Mouse (Mus musculus): Measurements from ENCODE around the gene Cdrt4. TPM values are rescaled to one million over a fixed set of nuclear protein-coding genes. Genes with fewer than 3 reads are reported as not detected.

Cdrt4 gene
- polyA plus RNA-seq, 1 experiment: not detected

DNA sequence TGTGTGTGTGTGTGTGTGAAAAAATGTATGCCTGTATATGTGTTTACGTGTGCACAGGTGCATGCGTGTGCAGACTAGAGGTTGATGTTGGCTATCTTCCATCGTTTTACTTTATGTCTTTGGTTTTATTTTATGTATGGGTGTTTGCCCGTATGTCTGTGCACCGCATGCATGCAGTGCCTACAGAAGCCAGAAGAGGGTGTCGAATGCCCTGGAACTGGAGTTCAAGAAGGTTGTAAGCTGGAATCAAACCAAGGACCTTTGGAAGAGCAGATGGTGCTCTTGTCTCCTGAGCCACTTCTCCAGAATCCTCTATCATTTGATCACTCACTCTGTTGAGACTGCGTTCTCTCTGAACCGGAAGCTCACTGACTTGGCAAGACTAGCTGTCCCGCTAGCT, 17.9 kb upstream of the Cdrt4 start:
- Histone ChIP-seq H3K4me1 (ENCODE audit: control insufficient read depth, insufficient read depth, low read length) (no peaks in the 10 kb centered on the region), H3K4me3 (replicated peaks; ENCODE audit: control insufficient read depth, low read depth, low read length) (no peak overlapping the region), H3K27ac (ENCODE audit: control insufficient read depth, insufficient read depth, low read depth, low read length, poor library complexity) (no peak overlapping the region)
- TF ChIP-seq CTCF (IDR thresholded peaks at IDR 0.05; ENCODE audit: control insufficient read depth, insufficient read depth, low read length) (no peak), POLR2A (IDR thresholded peaks at IDR 0.05; ENCODE audit: borderline replicate concordance, control insufficient read depth, low read depth, low read length) (no peak)
- WGBS: 85% methylated on average over 9 of the region's 9 CpGs

DNA sequence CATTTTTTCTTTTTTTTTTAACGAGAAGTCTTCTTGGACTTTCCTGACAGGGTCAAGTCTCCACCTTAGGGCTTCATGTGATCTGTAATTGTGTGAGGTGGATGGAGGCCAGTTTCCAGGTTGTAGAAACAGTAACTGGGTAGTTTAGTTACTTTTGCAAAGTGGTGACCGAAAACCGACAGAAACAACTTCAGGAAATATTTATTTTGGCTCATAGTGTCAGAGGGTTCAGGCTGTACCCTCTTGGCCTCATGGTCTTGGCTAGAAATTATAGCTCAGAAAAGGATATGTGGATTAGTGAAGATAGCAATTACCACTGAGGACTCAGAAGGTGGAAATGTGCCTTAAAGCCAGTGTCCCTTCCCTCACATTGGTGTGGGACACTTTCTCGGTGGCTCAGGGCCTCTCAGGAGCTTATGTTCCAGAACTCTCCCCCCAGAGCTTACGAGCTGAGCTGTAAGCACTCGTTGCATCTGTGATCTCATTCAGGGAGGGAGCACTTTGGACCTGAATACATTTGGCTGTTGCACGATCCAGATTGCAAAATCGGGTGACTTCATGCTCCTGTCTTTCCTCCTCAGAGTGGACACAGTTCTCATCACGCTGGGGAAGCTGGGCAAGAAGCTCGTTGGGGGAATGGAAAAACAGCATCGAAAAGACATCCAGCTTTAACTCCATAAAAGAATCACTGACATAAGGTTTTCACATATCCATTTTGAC, 16.0 kb upstream of the Cdrt4 start:
- TF ChIP-seq CTCF (IDR thresholded peaks at IDR 0.05; ENCODE audit: control insufficient read depth, insufficient read depth, low read length) (no peak), POLR2A (IDR thresholded peaks at IDR 0.05; ENCODE audit: borderline replicate concordance, control insufficient read depth, low read depth, low read length) (no peak)
- Histone ChIP-seq H3K4me3 (replicated peaks; ENCODE audit: control insufficient read depth, low read depth, low read length) (no peak overlapping the region), H3K27ac (ENCODE audit: control insufficient read depth, insufficient read depth, low read depth, low read length, poor library complexity) (no peak overlapping the region), H3K4me1 (ENCODE audit: control insufficient read depth, insufficient read depth, low read length) (no peaks in the 10 kb centered on the region)
- 75% methylated on average over 11 of the region's 11 CpGs for WGBS

- Histone ChIP-seq H3K27ac (ENCODE audit: control insufficient read depth, insufficient read depth, low read depth, low read length, poor library complexity) (no peak overlapping the region), H3K4me3 (replicated peaks; ENCODE audit: control insufficient read depth, low read depth, low read length) (no peak overlapping the region), H3K4me1 (ENCODE audit: control insufficient read depth, insufficient read depth, low read length) (no peaks in the 10 kb centered on the region)
- TF ChIP-seq CTCF (IDR thresholded peaks at IDR 0.05; ENCODE audit: control insufficient read depth, insufficient read depth, low read length): no peak
- TF ChIP-seq POLR2A (IDR thresholded peaks at IDR 0.05; ENCODE audit: borderline replicate concordance, control insufficient read depth, low read depth, low read length): no peak
- 34% methylated on average over 6 of the region's 6 CpGs for WGBS
Observed at GRCm38 (mm10) chr11:62937986-62938385, 13.0 kb upstream of the Cdrt4 start.

DNA sequence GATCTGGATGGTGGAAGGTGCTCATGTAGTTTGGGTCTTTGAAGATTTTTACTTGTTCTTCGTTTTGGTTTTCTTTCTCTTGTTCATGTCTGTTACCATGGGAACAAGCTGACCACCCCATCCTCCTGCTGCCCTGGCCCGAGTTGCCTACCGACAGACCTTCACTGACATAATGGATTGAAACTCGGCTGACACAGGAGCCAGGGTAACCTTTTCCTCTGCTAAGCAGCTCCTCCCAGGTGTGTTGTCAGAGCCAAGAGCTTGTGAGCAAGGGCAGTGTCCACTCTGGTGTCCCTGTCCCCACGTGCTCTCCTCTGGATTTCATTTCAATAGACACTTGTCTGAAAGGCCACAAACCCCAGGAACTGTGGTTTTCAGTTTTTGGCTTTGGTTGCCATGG, 12.1 kb upstream of the Cdrt4 start:
- Histone ChIP-seq H3K27ac (ENCODE audit: control insufficient read depth, insufficient read depth, low read depth, low read length, poor library complexity) (no peak overlapping the region), H3K4me3 (replicated peaks; ENCODE audit: control insufficient read depth, low read depth, low read length) (no peak overlapping the region), H3K4me1 (ENCODE audit: control insufficient read depth, insufficient read depth, low read length) (no peaks in the 10 kb centered on the region)
- no peak for TF ChIP-seq CTCF (IDR thresholded peaks at IDR 0.05; ENCODE audit: control insufficient read depth, insufficient read depth, low read length)
- no peak for TF ChIP-seq POLR2A (IDR thresholded peaks at IDR 0.05; ENCODE audit: borderline replicate concordance, control insufficient read depth, low read depth, low read length)
- 65% methylated on average over 5 of the region's 5 CpGs for WGBS

DNA sequence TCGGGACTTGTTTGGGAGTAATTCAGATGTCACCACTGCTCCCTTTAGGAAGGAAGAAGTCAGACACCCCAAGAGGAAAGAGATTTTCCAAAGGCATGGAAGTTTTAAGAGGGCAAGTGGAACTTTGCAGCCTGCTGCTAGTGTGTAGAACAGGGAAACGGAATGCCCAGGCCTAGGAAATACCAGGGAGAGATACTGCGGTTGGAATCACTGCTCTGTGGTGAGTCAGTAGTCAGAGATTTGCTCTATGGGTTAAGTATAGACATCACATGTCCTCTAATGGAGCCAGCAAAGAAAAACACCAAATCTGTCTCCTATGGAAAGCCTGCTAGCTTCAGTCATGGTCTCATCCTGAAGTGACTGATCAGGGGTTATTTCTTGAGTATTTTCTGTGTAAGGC, 10.8 kb upstream of the Cdrt4 start:
- Histone ChIP-seq H3K4me1 (ENCODE audit: control insufficient read depth, insufficient read depth, low read length) (no peaks in the 10 kb centered on the region), H3K27ac (ENCODE audit: control insufficient read depth, insufficient read depth, low read depth, low read length, poor library complexity) (no peak overlapping the region), H3K4me3 (replicated peaks; ENCODE audit: control insufficient read depth, low read depth, low read length) (no peak overlapping the region)
- TF ChIP-seq POLR2A (IDR thresholded peaks at IDR 0.05; ENCODE audit: borderline replicate concordance, control insufficient read depth, low read depth, low read length): no peak
- TF ChIP-seq CTCF (IDR thresholded peaks at IDR 0.05; ENCODE audit: control insufficient read depth, insufficient read depth, low read length): no peak
- 73% methylated on average over 3 of the region's 3 CpGs for whole genome bisulfite sequencing

DNA sequence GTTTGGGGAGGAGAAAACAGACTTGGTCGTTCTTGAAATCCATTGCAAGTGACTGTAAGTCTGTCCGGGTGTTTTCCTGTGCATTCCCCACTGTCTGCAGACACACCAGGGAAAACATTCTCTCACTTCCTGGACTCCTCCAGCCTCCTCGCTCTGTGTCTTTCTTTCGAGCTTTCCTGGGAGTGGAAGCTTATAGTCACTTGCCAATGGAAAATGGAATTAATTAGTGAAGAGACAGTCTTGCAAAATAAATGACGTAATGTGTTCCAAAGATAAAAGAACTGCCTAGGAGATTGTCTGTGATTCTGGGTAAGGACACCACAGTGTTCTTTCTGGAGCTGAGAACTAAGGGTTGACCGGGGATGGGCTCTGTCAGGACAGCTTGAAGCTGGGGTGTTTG, 7.5 kb upstream of the Cdrt4 start:
- H3K4me3 ChIP-seq (replicated peaks; ENCODE audit: control insufficient read depth, low read depth, low read length): no peak overlapping the region

DNA sequence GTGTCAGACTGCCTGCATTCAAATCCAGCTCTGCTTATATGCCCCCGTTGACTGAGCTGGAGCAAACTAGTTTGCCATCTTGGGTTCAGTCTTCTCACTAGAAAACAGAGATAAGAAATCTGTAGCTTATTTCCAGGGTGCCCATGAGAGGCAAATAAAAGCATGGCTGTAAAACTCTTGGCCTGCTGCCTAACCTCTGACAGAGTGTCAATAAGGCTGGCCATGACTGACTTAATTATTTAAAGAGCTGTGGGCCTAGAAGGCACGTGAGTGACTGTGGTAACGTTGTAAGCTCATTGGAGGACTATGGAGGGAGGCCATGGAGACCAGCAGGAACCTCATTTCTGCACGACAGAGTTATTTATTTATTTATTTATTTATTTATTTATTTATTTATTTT, 5.5 kb upstream of the Cdrt4 start:
- Histone ChIP-seq H3K4me1 (ENCODE audit: control insufficient read depth, insufficient read depth, low read length) (no peaks in the 10 kb centered on the region), H3K4me3 (replicated peaks; ENCODE audit: control insufficient read depth, low read depth, low read length) (no peak overlapping the region), H3K27ac (ENCODE audit: control insufficient read depth, insufficient read depth, low read depth, low read length, poor library complexity) (no peak overlapping the region)
- WGBS: 68% methylated on average over 4 of the region's 4 CpGs
- TF ChIP-seq POLR2A (IDR thresholded peaks at IDR 0.05; ENCODE audit: borderline replicate concordance, control insufficient read depth, low read depth, low read length) (no peak), CTCF (IDR thresholded peaks at IDR 0.05; ENCODE audit: control insufficient read depth, insufficient read depth, low read length) (no peak)

More for the DNA sequence above, 7.5 kb upstream of the Cdrt4 start:
- no peak overlapping the region for H3K27ac ChIP-seq (ENCODE audit: control insufficient read depth, insufficient read depth, low read depth, low read length, poor library complexity)
- TF ChIP-seq POLR2A (IDR thresholded peaks at IDR 0.05; ENCODE audit: borderline replicate concordance, control insufficient read depth, low read depth, low read length): no peak
- TF ChIP-seq CTCF (IDR thresholded peaks at IDR 0.05; ENCODE audit: control insufficient read depth, insufficient read depth, low read length): no peak
- no peaks in the 10 kb centered on the region for H3K4me1 ChIP-seq (ENCODE audit: control insufficient read depth, insufficient read depth, low read length)
- WGBS: 38% methylated on average over 6 of the region's 6 CpGs

DNA sequence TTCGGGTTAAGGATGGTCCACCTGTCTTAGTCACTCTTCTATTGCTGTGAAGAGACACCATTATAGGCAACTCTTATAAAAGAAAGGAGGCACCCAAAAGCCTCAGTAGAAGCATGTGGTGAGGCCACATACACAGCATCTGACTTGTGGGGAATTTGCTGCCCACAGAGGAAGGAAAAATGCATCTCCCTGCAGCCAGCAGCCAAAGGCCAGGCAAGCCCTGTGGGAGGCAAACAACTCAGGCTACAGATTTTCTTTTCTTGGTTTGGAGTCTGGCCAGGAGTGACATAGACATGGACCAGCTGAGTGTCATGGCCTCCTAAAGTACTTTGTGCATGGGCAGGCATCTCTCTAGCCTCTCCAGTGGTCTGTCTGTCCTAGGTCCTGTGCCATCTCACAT, 1.4 kb upstream of the Cdrt4 start:
- H3K4me1 ChIP-seq (ENCODE audit: control insufficient read depth, insufficient read depth, low read length): no peaks in the 10 kb centered on the region; the same call in 1 of the 2 replicates
- no peak for TF ChIP-seq POLR2A (IDR thresholded peaks at IDR 0.05; ENCODE audit: borderline replicate concordance, control insufficient read depth, low read depth, low read length)
- TF ChIP-seq CTCF (IDR thresholded peaks at IDR 0.05; ENCODE audit: control insufficient read depth, insufficient read depth, low read length): no peak
- WGBS: 62% methylated on average over 1 of the region's 1 CpGs

DNA sequence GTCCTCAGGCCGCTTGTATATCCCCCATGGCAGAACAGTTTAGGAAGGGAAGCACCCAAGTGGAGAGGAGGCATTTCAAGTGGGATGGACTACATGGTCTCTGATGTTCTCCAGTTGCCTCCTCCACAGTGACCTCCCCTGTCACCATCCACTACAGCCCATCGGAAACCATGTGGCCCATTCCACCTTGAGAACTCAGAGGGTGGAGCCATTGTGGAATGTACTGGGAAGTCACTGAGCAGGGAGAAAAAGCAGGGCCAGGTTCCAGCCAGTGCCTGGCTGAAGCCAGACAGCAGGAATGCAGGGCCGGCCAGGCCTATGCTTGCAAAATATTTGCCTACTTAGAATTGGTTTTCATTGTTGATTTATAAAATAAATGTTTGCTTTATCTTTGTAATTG, 3.8 kb downstream of the Cdrt4 start:
- Histone ChIP-seq H3K27ac (ENCODE audit: control insufficient read depth, insufficient read depth, low read depth, low read length, poor library complexity) (no peak overlapping the region), H3K4me3 (replicated peaks; ENCODE audit: control insufficient read depth, low read depth, low read length) (no peak overlapping the region), H3K4me1 (ENCODE audit: control insufficient read depth, insufficient read depth, low read length) (no peaks in the 10 kb centered on the region; the same call in 1 of the 2 replicates)
- 75% methylated on average over 3 of the region's 3 CpGs for whole genome bisulfite sequencing
- TF ChIP-seq POLR2A (IDR thresholded peaks at IDR 0.05; ENCODE audit: borderline replicate concordance, control insufficient read depth, low read depth, low read length) (no peak), CTCF (IDR thresholded peaks at IDR 0.05; ENCODE audit: control insufficient read depth, insufficient read depth, low read length) (no peak)

More for the DNA sequence above, 1.4 kb upstream of the Cdrt4 start:
- Histone ChIP-seq H3K27ac (ENCODE audit: control insufficient read depth, insufficient read depth, low read depth, low read length, poor library complexity) (no peak overlapping the region), H3K4me3 (replicated peaks; ENCODE audit: control insufficient read depth, low read depth, low read length) (no peak overlapping the region)
